Mouse (Mus musculus) bone marrow macrophage, adult 2 months (primary cell): Measurements from ENCODE around the gene Atp11b. TPM values are rescaled to one million over a fixed set of nuclear protein-coding genes. Genes with fewer than 3 reads are reported as not detected.
A peak's percentile ranks its signal among the peaks of the same experiment; 100 is the strongest.

Source experiments
- H3K27ac ChIP-seq: 2 replicates; pipeline ENCODE4 v1.5.1; 2012; ENCODE audit warnings: low read depth, low read length; ENCODE audit not compliant: insufficient read depth
- H3K4me1 ChIP-seq: 2 replicates; pipeline ENCODE4 v1.6.1; 2012; ENCODE audit warnings: low read length; ENCODE audit not compliant: control insufficient read depth, insufficient read depth
- H3K4me3 ChIP-seq: 2 replicates; pipeline ENCODE4 v1.5.1; 2012; ENCODE audit warnings: mild to moderate bottlenecking, low read length, moderate library complexity; ENCODE audit not compliant: insufficient read depth
- CTCF ChIP-seq: IDR thresholded peaks from 2 replicates; pipeline ENCODE4 v1.5.1; 2012; ENCODE audit warnings: low read depth, mild to moderate bottlenecking, low read length, moderate library complexity
- POLR2A ChIP-seq: IDR thresholded peaks from 2 replicates; pipeline ENCODE4 v1.6.1; 2012; ENCODE audit warnings: mild to moderate bottlenecking, low read depth, low read length, borderline replicate concordance
- polyA plus RNA-seq: library from polyadenylated mRNA; stranded (reverse); fragments of >200 nt; gene quantifications from 2 replicates; pipeline ENCODE4 v1.2.4, GENCODE M21; 2012; ENCODE audit not compliant: missing spikeins, insufficient read depth, insufficient read length

Gene Atp11b
- polyA plus RNA-seq, 1 experiment, result 40.3 TPM

DNA sequence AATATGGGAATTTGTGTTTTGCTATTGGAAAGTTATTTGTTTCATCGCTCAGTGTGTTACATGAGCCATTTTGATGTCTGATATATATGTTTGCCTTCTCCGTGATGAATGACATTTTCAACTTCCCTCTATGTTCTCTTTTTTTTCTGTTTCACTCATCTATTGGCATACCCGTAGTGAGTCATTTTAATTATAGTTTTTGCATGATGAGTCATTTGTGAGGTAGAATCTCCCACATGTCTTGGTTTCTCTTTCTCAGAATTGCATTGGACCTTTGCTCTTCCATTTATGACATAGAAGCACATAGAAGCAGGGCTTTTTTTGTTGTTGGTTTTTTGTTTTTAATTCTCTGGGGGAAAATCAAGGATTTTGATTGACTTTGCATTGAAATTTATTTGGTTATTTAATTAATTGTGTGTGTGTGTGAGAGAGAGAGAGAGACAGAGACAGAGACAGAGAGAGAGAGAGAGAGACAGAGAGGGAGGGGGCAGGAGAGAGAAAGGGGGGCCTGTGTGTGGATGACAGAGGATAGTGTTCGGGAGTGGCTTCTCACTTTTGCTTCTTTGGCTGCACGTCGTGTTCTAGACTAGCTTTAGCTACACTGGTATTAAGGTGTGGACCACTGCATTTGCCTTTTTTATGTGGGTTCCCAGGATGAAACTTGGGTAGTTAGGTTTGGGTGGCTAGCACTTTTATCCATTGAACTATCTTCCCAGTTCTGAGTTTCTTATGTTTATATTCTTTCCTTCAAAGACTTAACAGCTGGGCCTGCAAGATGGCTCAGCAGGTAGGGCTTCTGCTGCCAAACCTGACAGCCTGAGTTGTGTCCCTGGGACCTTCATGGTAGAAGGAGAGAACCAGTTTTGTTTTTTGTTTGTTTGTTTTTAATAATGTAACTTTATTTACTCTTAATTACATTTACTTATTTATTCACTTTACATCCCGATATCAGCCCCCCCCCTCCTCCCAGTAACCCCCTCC lies 11.0 kb downstream of the Atp11b start:
- TF ChIP-seq POLR2A (no peak), CTCF (no peak)
- Histone ChIP-seq H3K4me1 (peaks cover 7% of the 10 kb centered on the region), H3K27ac (no peak overlapping the region), H3K4me3 (peak overlapping the region; percentile 5; the same call in 1 of the 2 replicates)

DNA sequence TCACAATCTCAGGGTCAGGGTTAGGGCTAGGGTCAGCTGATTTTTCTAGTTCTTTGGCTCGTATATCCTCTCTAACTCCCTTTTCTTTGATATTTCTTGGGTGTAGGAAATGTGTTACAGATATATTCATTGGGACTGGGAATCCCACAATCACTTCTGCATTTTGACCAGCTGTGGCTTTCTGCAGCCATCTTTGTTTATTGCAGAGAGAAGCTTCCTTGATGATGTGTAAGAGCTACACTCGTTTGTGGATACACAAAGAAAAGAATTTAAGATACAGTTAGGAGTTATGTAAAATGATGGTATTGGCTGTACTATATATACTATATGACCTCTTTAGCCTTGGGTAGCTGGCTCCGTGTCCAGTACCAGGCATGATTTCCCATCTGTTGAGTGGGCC lies 25.8 kb downstream of the Atp11b start:
- H3K4me1 ChIP-seq, result 0 out of 2 replicates have a peak, but pooled peaks cover 3% of the 10 kb centered on the region
- TF ChIP-seq CTCF (no peak), POLR2A (no peak)
- no peak overlapping the region for H3K4me3 ChIP-seq
- no peak overlapping the region for H3K27ac ChIP-seq

DNA sequence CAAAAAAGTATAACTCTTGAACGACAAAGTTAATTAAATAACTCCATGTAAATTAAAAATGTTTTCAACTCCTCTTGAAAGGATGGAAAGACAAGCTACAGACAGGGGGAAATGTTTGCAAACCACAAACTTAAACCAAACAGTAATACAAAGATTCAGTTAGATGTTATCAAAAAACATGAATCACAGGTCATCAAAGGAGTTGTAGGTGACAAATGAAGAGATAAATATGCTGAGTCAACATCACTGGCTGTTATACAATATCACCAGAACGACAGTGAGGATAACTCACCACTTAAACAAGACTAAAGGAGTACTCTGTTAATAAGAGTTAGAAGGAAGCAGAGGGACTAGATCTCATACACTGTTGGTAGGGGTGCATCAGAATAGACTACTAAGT lies 48.1 kb downstream of the Atp11b start:
- TF ChIP-seq CTCF (no peak), POLR2A (no peak)
- no peak overlapping the region for H3K27ac ChIP-seq
- H3K4me1 ChIP-seq, result no peaks in the 10 kb centered on the region
- H3K4me3 ChIP-seq, result no peak overlapping the region

DNA sequence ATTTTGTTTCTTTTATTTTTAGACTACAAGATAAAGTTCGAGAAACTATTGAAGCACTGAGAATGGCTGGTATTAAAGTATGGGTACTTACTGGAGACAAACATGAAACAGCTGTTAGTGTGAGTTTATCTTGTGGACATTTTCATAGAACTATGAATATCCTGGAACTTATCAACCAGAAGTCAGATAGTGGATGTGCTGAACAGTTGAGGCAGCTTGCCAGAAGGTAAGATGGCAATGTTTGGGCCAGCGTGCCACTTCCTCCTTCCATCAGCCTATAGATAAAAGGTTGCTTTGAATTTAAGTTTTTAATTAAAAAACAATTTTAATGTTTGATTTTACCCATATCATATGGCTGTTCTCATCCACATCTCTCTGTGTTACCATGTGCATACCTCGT lies 66.0 kb downstream of the Atp11b start:
- H3K4me3 ChIP-seq, result no peak overlapping the region
- H3K27ac ChIP-seq, result no peak overlapping the region
- TF ChIP-seq POLR2A (no peak), CTCF (no peak)
- no peaks in the 10 kb centered on the region for H3K4me1 ChIP-seq

DNA sequence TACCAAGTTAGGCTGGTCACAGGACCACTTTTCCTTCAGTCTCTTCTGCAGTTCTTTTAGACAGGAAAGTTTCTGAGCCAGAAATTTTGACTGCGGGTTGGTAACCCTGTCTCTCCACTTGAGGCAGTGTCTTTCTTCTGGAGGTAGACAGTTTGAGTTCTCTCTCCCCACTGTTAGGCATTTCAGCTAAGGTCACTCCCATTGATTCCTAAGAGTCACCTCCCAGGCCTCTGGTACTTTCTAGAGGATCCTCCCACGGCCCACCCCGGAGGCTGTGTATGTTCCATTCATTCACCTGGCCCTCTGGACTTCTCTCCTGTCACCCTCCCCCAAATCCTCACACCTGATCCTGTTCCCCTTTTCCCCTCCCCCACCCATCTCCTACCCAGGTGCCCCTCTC lies 68.1 kb downstream of the Atp11b start:
- no peaks in the 10 kb centered on the region for H3K4me1 ChIP-seq
- TF ChIP-seq POLR2A, result no peak
- no peak for TF ChIP-seq CTCF
- H3K27ac ChIP-seq, result no peak overlapping the region
- no peak overlapping the region for H3K4me3 ChIP-seq

DNA sequence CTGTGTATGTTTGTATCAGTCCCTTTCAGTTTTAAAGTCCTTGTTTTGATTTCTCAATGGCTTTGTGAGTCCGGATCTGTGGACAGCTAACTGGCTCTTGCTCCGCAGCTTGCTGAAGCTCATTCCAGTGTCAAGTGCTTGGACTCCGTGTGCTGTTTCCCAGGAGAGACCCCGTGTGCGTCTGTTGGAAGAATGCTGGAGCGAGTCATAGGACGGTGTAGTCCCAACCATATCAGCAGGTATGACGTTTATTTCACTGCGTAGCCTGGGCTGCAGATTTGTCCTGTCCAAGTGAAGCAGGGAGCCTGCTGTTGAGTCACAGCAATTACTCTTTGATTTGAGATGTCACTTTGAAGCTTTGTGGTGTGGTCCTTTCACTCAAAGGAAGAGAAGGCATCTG lies 95.4 kb downstream of the Atp11b start:
- no peak overlapping the region for H3K4me3 ChIP-seq
- H3K27ac ChIP-seq, result no peak overlapping the region
- TF ChIP-seq POLR2A (no peak), CTCF (no peak)
- no peaks in the 10 kb centered on the region for H3K4me1 ChIP-seq

DNA sequence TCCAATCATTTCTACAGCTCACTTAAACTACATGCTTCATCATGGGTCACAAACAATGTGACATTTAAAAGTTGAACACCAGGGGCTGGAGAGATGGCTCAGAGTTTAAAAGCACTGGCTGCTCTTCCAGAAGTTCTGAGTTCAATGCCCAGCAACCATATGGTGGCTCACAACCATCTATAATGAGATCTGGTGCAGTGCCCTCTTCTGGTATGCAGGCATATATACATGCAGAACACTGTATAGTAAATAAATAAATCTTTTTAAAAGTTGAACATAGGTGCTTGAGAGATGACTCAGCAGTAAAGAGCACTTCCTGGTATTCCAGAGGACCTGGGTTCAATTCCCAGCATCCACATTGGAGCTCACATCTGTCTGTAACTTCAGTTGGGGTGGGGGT lies 129.4 kb downstream of the Atp11b start:
- TF ChIP-seq CTCF (no peak), POLR2A (no peak)
- H3K4me3 ChIP-seq, result no peak overlapping the region
- H3K27ac ChIP-seq, result no peak overlapping the region
- no peaks in the 10 kb centered on the region for H3K4me1 ChIP-seq

DNA sequence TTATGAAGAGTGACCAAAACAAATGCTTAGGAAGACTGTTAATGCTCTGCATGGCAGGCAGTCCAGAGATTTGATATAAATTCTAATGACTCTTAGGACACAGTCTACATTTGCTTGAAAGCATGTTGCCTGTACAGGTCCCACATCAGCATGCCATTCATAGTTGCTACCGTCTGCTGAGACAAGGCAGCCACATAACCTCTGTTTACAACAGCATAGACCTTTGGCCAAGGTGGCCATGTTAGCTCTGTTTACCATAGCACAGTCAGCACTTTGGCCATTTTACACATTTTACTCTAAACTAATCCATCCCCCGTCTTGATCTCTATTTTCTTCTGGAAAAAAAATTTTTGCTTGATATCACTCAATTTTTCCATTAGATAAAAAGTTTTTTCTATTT lies 135.6 kb downstream of the Atp11b start:
- H3K27ac ChIP-seq, result no peak overlapping the region
- H3K4me3 ChIP-seq, result no peak overlapping the region
- no peak for TF ChIP-seq POLR2A
- no peaks in the 10 kb centered on the region for H3K4me1 ChIP-seq

DNA sequence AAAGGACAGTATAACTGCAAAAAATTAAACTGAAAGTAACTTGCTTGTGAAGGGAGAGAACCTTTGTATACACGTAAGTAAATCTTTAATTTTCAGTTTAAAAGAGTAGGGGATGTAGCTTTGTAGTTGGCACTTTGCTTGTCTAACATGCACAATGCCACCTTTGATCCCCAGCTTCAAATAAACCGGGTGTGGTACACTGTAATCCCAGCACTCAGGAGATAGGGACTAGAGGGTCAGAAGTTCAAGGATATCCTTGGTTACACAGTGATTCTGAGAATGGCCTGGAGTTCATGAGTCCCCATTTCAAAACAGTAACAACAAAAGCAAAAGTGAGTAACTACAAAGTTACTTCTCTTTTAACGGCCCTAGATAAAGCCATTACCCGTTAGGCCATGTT lies 137.2 kb downstream of the Atp11b start:
- TF ChIP-seq POLR2A, result no peak
- TF ChIP-seq CTCF, result no peak

DNA sequence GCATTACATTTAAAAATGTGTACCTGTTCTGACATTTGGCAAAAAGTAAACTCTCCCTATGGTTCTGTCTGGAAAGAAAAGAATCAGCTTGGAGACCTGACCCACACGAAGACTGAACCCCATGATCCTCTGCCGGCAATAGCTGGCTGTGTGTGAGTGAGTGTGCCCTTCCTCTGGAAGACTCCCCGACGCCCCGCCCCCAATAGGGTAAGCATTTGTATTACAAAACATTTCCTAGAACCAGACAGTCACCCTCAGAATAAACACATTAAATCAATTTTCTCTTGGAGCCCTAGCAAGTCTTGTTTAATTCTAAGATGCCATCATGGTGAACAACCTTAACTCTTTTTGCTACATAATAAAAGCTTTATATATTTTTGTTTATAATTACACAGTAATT lies 139.2 kb downstream of the Atp11b start:
- H3K4me1 ChIP-seq, result no peaks in the 10 kb centered on the region
- TF ChIP-seq CTCF (no peak), POLR2A (no peak)
- no peak overlapping the region for H3K4me3 ChIP-seq
- H3K27ac ChIP-seq, result no peak overlapping the region

More for the DNA sequence above, 137.2 kb downstream of the Atp11b start:
- Histone ChIP-seq H3K4me1 (no peaks in the 10 kb centered on the region), H3K27ac (no peak overlapping the region), H3K4me3 (no peak overlapping the region)
